Mouse (Mus musculus) frontal cortex, postnatal 36 days (tissue): Measurements from ENCODE around the gene Lancl2.

Experiments
- DNase-seq, 2 experiments: peaks; one replicate each; pipeline ENCODE4 v3.0.0; 2022; ENCODE audit warnings: low spot score in 2 of 2

The Lancl2 gene

DNA sequence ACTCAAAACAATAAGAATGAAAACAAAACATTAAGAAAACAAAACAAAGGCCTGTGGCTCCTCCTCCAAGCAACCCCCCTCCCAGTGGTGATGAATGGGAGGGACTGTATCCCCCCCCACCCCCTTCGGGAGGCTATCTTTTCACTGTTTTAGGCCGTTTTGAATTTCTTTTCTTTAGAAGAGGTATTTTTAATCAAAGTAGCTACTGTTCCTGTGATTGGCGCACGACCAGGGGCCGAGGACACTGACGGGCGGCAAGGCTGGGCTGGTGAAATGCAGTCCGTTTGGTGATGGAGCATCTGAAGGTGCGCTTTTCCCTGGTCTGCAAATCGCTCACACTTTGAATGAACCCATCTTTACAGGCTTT lies at the start of gene Lancl2:
Gene Lancl2 (plus strand): TSS at position 165 of the 367 bp plus-strand sequence.
- peak in 1 of 2 experiments; percentile 60 for DNase-seq

DNA sequence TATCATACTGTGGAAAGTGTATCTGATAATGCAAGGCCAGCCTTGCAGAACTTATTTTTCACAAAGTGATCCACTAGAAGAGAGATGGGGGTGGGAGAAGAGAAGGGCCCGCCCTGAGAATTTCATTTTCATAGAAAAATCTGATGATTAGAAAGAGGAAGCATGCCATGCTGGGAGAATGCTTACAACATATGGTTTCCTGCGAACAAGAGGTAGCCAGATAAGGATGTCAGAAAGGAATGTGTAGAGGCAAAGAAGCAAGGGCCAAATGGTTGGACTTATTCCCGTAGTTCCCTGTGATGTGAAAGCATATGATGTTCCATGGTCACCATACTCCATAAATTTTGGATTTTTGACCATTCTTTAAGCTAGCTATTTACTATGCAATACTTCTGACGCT lies 41.0 kb upstream of the Lancl2 start:
- DNase-seq, result no peak

DNA sequence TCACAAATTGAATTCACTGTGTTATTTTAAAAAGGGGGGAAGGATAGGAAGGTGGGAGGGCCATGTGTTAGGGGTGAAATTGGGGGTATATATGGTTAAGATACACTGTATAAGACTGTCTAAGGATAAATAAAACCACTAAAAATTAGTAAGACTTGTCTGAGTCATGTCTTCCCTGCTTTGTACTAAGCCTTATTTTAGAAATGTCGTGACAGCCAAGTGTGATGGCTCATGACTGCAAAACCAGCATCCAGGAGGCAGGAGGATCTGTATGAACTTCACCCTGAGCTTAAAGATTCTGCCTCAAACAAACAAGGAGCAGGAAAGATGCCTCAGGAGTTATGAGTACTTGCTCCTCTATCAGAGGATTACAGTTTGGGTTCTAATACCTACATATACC lies 18.2 kb upstream of the Lancl2 start:
- peak in 1 of 2 experiments; percentile 32 for DNase-seq

DNA sequence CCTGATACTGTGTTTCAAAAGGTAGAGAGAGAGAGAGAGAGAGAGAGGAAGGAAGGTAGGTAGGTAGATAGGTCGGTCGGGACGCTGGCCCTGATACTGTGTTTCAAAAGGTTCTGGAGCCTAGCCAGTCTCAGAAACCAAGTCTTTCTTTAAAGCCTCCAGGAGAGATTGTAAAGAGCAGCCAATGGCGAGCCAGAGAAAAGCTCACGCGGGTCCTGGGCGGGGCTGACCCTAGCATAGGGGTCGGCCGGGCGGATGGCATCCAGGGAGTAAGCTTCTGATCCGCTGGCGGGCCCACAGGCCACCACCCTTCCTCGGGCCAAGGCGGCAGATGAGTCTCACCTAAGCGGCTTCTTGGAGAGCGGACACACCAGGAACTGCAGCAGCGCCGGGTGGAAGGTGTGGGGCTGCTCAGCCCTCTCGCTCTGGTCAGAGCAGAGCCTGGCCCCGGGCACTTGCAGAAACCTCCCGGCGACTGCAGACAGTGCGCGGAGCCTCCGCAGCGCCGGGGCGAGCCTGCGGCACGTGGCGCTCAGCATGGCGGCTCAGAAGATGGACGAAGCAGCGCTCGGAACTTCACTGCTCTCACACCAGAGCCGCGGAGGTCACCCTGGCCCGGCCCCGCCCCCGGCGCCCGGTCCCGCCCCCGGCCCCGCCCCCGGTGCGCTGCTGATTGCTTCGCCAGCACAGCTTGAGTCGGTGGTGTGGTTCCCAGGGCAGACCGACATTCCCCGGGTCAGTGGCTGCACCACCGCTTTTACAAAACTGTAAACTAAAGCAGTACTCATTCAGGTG lies 10.7 kb upstream of the Lancl2 start, which contains the start of gene Pyurf:
Gene Pyurf (minus strand): TSS at position 612 of the 795 bp plus-strand sequence.
- peak; percentile 76 to 88 for DNase-seq

DNA sequence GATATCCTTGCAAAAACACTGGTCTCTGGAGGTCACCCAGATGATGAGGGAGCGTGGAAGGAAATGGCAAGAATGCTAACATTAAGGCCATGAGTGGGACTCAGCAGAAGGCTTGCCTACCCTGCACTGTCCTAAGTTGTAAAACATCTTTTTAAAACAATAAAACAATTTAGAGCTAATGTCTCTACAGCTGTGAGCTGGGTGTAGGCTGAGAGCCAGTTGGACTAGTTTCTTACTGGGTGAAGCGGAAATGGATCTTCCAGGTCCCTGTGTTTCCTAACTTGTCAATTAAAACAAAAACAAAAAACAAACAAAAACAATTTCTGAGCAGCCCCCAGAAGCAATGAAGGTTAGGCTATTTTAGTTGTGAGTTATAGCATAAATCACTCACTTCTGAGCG lies 9.2 kb upstream of the Lancl2 start:
- DNase-seq, result no peak

DNA sequence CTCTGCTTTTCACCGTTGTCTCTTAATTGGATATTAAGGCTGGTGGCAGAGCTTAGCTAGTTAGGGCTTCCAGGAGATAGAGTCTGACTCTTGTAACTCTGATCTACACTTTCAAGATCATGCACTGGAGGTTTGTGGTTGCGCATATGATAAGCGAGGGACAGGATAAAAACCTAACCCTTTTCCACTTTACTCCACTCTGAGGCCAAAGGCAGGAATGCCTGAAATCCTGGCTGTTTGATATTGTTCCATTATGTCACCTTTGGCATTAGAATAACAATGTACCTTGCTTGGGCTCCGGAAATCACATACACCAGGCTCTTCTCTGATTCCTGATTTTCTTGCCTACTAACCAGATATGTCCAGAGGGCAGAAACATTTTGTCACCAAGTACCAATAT lies 654 bp upstream of the Lancl2 start:
- DNase-seq, result no peak

DNA sequence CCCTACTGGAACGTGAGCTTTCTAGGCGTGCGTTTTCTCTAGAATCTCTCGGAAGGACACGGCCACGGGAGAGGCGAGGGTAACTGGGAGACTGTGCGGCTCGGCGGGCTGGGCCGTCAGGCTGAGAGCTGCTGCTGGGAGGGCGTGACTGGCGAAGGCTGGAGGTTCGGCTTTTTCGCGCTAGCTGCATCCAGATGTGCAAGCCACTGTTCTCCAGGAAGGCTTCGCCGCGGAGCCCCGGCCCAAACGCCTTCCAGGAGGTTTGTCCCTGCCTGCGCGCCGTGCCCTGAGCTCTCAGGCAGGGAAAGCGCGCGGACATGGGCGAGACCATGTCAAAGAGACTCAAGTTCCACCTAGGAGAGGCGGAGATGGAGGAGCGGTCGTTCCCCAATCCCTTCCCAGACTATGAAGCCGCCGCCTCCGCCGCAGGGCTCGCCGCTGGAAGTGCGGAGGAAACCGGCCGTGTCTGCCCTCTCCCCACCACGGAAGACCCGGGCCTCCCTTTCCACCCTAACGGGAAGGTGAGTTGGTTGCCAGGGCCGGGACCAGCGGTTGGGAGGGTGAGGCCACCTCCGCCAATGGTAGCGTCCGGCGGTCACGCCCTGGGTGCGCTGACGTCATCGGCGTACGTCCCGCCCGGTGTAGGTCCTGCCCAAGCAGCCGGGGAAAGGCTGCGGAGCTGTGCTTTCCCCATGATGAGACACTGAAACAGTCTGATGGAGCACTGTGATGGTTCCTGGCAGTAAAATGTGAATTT lies 581 bp downstream of the Lancl2 start:
- DNase-seq, result peak; percentile 97

DNA sequence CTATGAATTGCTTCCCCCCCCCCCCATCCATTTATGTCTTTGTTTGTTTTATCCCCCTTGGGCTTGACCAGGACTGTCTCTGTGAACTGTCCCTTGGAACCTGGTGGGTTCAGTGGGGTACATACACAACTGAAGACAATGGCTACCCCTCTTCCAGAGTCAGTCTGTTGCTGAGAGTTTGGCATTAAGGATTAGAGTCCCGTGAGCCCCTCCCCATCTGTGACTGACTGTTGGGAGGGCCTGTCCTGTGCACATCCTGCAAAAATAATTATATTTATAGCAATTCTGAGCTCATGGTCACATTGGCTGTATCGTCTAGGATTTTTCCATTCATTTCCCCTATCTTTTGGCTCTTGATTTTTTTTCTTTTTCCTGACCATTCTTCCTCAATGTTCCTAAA lies 1.4 kb downstream of the Lancl2 start:
- DNase-seq, result no peak

DNA sequence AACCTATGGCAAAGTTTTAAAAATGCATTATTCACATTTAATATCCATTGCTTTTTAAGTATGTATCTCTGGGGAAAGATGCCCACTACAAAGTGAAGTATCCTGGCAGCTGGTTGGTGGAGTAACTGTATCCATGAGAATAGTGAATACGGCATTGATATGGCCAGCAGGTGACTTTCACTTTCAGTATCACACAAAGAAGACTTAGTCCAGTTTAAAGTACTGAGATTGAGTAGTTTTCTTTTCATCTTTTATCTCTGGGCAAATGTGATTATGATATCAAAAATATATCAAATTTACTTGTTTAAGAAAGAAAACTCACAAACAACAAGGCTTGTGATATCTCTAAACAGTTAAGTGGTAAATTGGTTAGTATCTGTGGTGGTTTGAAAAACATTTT lies 4.4 kb downstream of the Lancl2 start:
- DNase-seq, result no peak

DNA sequence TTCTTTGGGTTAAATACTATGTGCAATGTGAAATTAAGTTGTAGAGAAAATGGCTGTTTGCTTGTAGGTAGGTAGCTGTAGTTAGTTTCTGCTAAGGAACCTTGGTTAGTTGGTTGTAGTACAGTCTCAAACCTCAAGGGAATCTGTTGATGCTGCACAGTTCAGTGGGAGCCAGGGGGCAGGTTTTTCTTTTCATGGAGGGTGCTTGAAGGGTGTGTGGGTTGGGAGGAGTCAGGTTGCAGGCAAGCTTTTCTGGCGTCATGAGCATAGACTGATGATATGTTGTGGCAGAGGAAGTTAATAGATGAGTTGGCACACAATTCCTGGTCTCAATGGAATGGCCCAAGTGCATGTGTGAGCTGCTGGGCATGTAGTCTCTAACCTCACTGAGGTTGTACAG lies 9.4 kb downstream of the Lancl2 start:
- DNase-seq, result no peak

DNA sequence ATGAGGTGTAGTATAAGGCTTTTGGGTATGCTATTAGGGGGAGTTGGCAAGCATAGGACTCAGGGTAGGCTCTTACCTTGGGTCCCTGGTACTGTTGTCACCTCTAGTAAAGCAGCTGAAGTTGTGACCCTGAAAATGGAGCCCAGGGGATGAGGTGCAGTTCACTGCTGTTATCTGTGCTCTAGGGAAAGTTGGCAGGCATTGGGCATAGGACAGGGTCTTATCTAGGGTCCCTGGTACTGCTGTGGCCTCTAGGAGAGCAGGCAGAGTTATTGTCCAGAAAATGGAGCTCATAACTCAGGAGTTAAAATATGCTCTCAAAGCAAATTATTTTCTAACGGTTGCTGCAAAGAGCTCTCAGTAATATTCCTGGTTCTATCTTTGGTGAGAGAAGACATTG lies 19.0 kb downstream of the Lancl2 start:
- no peak for DNase-seq

DNA sequence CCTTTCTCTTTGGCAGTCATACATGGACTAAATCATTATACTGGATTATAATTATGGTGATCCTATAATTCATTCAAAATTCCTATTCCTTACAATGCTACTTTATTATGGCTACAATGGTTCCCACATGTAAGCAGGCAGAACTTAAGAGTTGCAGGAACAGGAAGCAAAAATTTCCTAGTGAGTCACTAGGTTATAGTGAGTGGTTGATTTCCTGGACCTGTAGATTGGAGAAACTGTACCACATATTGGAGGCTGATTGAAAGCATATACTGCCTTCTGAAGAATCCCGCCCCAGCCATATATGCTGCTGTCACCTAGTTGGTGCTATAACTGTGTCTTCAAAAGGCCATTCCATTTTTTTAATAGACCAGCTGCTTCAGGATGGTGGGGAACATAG lies 40.4 kb downstream of the Lancl2 start:
- DNase-seq, result no peak

DNA sequence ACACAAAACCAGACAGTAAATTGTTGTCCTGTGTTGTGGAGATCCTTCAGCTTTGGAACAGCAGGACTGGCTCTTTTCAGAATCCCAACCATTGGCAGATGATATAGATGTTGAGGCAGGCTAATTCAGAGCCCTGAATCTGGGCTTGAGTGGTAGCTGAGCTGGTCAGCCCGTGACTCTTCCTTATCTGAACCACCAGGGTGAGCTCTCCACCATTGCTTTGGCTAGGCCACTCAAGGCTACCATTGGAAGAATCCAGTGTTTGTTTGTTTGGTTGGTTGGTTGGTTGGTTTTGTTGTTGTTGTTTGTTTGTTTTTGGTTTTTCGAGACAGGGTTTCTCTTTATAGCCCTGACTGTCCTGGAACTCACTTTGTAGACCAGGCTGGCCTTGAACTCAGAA lies 41.0 kb downstream of the Lancl2 start:
- no peak for DNase-seq

DNA sequence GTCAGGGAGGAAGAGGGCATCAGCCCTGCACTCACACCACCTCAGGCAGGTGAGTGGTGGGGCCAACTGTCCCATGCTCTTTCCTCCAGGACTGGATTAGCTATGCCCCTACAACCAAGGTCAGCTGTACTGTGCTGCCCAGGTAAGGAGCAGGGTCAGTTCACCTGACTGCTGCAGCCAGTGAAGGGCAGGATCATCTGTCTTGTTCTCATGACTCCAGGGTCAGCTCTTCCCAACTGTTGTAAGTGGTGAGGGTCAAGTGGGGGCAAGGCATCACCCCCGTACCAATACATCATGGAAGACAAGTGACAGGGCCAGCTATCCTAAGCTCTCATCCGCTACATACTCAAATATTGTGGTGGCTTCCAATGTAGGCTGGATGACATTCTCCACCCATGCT lies 41.8 kb downstream of the Lancl2 start:
- DNase-seq, result no peak

DNA sequence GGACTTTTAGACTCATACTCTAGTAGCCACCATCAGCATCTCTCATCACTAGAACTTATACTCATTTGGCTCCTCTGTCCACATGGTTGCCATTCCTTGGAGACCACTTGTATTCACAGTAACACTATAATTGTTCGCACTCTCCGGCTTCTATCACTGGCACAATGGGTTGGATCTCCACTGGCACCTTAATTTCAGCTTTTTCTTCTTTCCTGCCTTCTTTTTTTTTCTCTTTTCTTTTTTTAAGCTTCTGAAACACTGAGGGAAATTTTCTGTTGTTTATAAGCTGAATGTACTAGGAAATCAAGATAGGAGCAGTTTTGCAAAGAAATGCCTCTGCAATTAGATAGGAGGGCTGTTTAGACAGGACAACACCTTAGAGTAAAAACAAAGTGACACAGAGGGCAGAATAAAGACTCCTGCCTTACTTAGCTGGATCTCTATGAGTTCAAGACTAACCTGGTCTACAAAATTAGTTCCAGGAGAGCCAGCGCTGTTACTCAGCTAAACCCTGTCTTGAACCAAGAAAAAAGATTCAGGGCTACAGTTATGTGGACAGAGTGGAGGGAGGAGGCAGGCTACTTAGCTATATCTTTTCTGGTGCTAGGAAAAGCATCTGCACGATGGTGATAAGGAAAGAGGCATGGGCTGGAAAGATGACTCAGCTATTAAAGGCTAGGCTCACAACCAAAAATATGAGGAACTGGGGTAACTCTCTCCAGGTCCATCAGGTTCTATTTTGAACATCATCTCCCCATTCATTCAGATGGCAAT lies 42.8 kb downstream of the Lancl2 start:
- DNase-seq, result no peak

DNA sequence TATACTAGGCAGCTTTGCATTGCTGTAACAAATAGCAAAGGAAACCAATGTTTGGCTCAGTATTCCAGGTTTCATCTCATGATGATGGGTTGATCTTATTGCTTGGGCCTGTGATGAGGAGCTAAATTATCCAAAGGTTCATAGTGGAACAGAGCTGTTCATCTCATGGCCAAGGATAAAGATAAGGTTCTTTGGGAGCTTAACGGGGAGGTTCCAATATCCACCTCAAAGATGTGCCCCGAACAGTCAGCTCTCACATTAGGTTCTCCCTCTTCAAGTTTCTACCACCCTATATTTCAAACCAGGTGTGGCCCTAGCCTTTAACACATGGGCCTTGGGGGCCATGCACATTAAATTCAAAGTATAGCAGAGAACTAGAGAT lies 43.4 kb downstream of the Lancl2 start:
- DNase-seq, result no peak

DNA sequence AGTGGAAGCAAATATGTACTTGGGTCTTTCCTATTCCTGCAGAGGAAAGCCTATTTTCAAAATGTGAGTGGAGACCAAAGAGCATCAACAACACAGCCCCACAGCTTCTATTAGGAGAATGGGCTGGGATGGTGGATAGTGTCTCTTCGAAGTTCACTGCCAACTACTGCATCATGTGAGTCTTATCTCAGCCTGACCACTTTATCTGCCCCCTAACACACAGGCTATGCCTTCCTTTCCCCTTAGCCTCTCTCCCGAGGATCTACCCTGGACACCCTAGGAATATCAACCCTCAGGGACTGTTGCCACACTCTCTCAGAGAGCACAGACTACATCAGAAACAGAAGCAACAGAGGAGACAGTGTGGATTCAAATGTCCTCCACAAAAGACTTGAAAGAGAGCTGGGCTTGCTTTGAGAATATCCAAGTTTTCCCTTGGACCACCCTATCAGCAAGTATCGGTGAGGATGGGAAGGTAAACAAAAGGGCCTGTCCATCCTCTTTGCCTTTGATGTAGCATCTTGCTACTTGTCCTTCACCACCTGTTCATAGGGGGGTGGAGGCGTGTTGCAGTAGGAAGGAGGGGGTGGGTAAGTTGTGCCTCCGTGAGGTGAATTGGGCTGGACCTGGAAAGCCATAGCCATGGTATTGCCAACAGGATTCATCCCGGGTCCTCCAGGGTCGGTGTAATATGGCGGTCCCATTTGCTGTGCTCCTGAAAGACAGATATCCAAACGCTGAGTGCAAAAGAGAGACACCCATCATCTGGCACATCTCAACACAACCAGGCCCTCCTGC lies 51.8 kb downstream of the Lancl2 start:
- no peak for DNase-seq

DNA sequence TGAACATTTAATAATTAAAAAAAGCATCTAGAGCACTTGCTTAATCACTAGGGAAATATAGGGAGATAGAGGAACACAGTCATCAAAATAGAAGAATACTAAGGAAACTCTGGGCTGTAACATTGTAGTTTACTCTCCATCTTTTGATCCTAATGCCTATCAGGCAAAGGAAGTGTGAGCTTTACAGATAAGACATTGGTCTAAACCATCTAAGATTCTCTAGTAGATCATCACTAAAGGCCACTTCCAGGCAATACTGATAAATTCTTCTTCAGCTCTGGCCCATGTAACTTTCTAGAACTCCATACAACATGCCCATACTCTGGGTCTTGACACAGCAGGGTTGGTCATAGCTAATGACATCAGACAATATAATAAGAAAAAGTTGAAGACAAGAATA lies 60.7 kb downstream of the Lancl2 start:
- DNase-seq, result no peak

DNA sequence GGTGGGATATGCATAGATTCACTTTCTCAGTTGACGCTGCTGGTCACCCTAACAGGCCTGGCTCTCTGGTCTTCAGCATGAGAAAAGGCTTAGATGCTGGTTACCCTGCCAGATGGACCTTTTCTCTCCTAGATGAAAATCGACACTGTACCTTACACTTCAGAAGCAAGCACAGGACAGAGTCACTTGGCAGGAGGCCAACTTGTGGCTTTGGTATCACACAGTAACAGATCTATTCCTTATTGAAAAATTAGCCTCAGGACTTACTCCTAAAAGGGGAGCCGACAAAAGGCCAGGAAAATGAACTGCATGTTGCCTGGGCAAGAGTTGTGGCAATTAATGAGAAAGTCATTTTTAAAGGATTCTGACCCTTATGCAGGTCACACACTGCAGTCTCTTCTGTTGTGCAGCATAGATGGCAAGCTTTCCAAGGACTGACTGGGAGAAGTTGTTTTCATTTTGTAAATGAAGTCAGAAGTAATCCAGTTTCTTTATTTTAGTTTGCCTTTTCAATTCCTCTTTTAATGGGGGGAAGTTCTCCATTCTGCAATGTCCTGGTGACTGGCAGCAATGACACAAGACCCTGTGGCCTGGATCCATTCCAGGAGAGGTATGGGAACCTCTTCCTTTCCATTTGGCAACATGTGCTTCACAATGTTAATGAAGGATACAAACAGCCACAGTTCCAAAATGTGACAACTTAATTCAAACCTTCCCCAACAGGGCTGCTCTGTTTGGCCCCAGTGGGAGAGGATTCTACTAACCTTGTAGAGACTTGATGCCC lies 62.9 kb downstream of the Lancl2 start:
- DNase-seq, result no peak

DNA sequence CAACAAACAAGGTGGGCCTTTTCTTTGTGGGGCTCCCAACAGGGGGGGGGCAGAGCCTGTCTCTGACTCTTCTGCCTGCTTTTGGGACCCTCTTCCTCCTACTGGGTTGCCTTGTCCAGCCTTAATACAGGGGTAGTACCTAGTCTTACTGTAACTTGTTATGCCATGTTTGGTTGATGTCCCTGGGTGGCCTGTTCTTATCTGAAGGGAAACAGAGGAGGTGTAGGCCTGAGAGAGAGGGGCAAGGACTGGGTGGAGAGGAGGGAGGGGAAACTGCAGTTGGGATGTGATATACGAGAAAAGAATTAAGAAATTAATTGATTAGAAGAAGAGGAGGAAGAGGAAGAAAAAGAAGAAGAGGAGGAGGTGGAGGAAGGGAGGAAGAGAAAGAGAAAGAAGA lies 63.9 kb downstream of the Lancl2 start:
- DNase-seq, result no peak
